Mouse (Mus musculus) stomach, embryonic 15.5 days (tissue): Measurements from ENCODE around the gene Ebf1. TPM values are rescaled to one million over a fixed set of nuclear protein-coding genes. Genes with fewer than 3 reads are reported as not detected.

ENCODE experiments used
- ATAC-seq: fragments of 200-750 bp; cut with Nextera tagmentation; 2 replicates; pipeline ENCODE4 v1.8.0; 2017; ENCODE audit warnings: low read depth, moderate number of reproducible peaks, moderate TSS enrichment; ENCODE audit not compliant: insufficient read depth, low FRiP score
- H3K27ac ChIP-seq: fragments of 300-500 bp; sonication (generic); 2 replicates; pipeline ENCODE4 v1.5.1; 2015; ENCODE audit warnings: mild to moderate bottlenecking, inconsistent platforms
- H3K27me3 ChIP-seq: fragments of 300-500 bp; sonication (generic); replicated peaks from 2 replicates; pipeline ENCODE4 v1.6.1; 2015; ENCODE audit warnings: inconsistent platforms
- H3K36me3 ChIP-seq: fragments of 300-500 bp; sonication (generic); 2 replicates; pipeline ENCODE4 v1.6.1; 2015; ENCODE audit warnings: inconsistent platforms
- H3K4me1 ChIP-seq: fragments of 300-500 bp; sonication (generic); 2 replicates; pipeline ENCODE4 v1.6.1; 2015; ENCODE audit warnings: inconsistent platforms
- H3K4me2 ChIP-seq: fragments of 300-500 bp; sonication (generic); 2 replicates; pipeline ENCODE4 v1.6.1; 2015; ENCODE audit warnings: mild to moderate bottlenecking, inconsistent platforms
- H3K4me3 ChIP-seq: fragments of 300-500 bp; sonication (generic); replicated peaks from 2 replicates; pipeline ENCODE4 v1.5.1; 2015; ENCODE audit warnings: inconsistent platforms
- H3K9ac ChIP-seq: fragments of 300-500 bp; sonication (generic); 2 replicates; pipeline ENCODE4 v1.6.1; 2015; ENCODE audit warnings: inconsistent platforms
- H3K9me3 ChIP-seq: fragments of 300-500 bp; sonication (generic); 2 replicates; pipeline ENCODE4 v1.6.1; 2016; ENCODE audit warnings: inconsistent platforms
- WGBS: fragments of 180-500 bp; shearing (Covaris S2); methylation state at CpG from one replicate; pipeline ENCODE4 v1.1.7; 2015; 5-methylcytosine and 5-hydroxymethylcytosine counted together
- polyA plus RNA-seq: library from polyadenylated mRNA; unstranded; fragments of >200 nt; fragmentation: Nextera tagmentation; extraction: Ambion mirVana; gene quantifications from 2 replicates; pipeline ENCODE4 v1.2.1, GENCODE M21; 2015

Gene Ebf1
- polyA plus RNA-seq, 1 experiment from 2014 or later: 12.2 TPM

GRCm38 (mm10) chr11:44841127-44842056, 224.3 kb downstream of the Ebf1 start:
- Histone ChIP-seq H3K9me3 (no peaks in the 10 kb centered on the region), H3K27me3 (no peaks in the 10 kb centered on the region), H3K36me3 (no peaks in the 10 kb centered on the region), H3K27ac (no peak overlapping the region), H3K4me1 (no peaks in the 10 kb centered on the region), H3K4me2 (no peak overlapping the region), H3K4me3 (no peak overlapping the region), H3K9ac (no peak overlapping the region)
- WGBS: 47% methylated on average over 14 of the region's 14 CpGs
- ATAC-seq: no peak

- Histone ChIP-seq H3K27ac (no peak overlapping the region), H3K9ac (no peak overlapping the region), H3K27me3 (no peaks in the 10 kb centered on the region), H3K9me3 (no peaks in the 10 kb centered on the region), H3K4me1 (no peaks in the 10 kb centered on the region), H3K4me2 (no peak overlapping the region), H3K36me3 (no peaks in the 10 kb centered on the region), H3K4me3 (no peak overlapping the region)
- no peak for ATAC-seq
- 81% methylated on average over 3 of the region's 3 CpGs for WGBS
Observed at GRCm38 (mm10) chr11:44851874-44852273, 234.8 kb downstream of the Ebf1 start.

- WGBS: 88% methylated on average over 10 of the region's 10 CpGs
- no peak for ATAC-seq
- no peaks in the 10 kb centered on the region for H3K27me3 ChIP-seq
- H3K4me1 ChIP-seq: no peaks in the 10 kb centered on the region
- no peak overlapping the region for H3K4me2 ChIP-seq
- no peak overlapping the region for H3K9ac ChIP-seq
- H3K9me3 ChIP-seq: no peaks in the 10 kb centered on the region
- no peaks in the 10 kb centered on the region for H3K36me3 ChIP-seq
- no peak overlapping the region for H3K4me3 ChIP-seq
- no peak overlapping the region for H3K27ac ChIP-seq
Observed at GRCm38 (mm10) chr11:44852921-44853320, 235.8 kb downstream of the Ebf1 start.

- no peaks in the 10 kb centered on the region for H3K36me3 ChIP-seq
- no peaks in the 10 kb centered on the region for H3K4me1 ChIP-seq
- H3K9me3 ChIP-seq: no peaks in the 10 kb centered on the region
- ATAC-seq: no peak
- WGBS: 69% methylated on average over 7 of the region's 7 CpGs
- H3K9ac ChIP-seq: no peak overlapping the region
- no peak overlapping the region for H3K4me3 ChIP-seq
- H3K27me3 ChIP-seq: no peaks in the 10 kb centered on the region
- H3K4me2 ChIP-seq: no peak overlapping the region
- H3K27ac ChIP-seq: no peak overlapping the region
Observed at GRCm38 (mm10) chr11:44854496-44854895, 237.4 kb downstream of the Ebf1 start.

- H3K4me3 ChIP-seq: no peak overlapping the region
- no peak for ATAC-seq
- H3K27me3 ChIP-seq: no peaks in the 10 kb centered on the region
- H3K4me1 ChIP-seq: no peaks in the 10 kb centered on the region
- H3K9ac ChIP-seq: no peak overlapping the region
- no peak overlapping the region for H3K4me2 ChIP-seq
- no peaks in the 10 kb centered on the region for H3K9me3 ChIP-seq
- WGBS: 79% methylated on average over 5 of the region's 5 CpGs
- H3K27ac ChIP-seq: no peak overlapping the region
- H3K36me3 ChIP-seq: no peaks in the 10 kb centered on the region
Observed at GRCm38 (mm10) chr11:44861108-44861507, 244.0 kb downstream of the Ebf1 start.

GRCm38 (mm10) chr11:44863910-44864309, 246.8 kb downstream of the Ebf1 start:
- 67% methylated on average over 8 of the region's 8 CpGs for WGBS
- H3K27ac ChIP-seq: no peak overlapping the region
- no peak overlapping the region for H3K9ac ChIP-seq

GRCm38 (mm10) chr11:44866476-44867149, 249.5 kb downstream of the Ebf1 start:
- Histone ChIP-seq H3K4me3 (no peak overlapping the region), H3K4me1 (no peaks in the 10 kb centered on the region), H3K27ac (no peak overlapping the region), H3K27me3 (no peaks in the 10 kb centered on the region), H3K9ac (no peak overlapping the region), H3K4me2 (no peak overlapping the region), H3K9me3 (no peaks in the 10 kb centered on the region), H3K36me3 (no peaks in the 10 kb centered on the region)
- no peak for ATAC-seq
- 67% methylated on average over 14 of the region's 14 CpGs for WGBS

More at GRCm38 (mm10) chr11:44863910-44864309, 246.8 kb downstream of the Ebf1 start:
- no peak overlapping the region for H3K4me2 ChIP-seq
- no peak for ATAC-seq
- no peak overlapping the region for H3K4me3 ChIP-seq
- no peaks in the 10 kb centered on the region for H3K36me3 ChIP-seq
- no peaks in the 10 kb centered on the region for H3K27me3 ChIP-seq
- no peaks in the 10 kb centered on the region for H3K9me3 ChIP-seq
- H3K4me1 ChIP-seq: no peaks in the 10 kb centered on the region

- 62% methylated on average over 4 of the region's 4 CpGs for WGBS
- Histone ChIP-seq H3K27ac (no peak overlapping the region), H3K27me3 (no peaks in the 10 kb centered on the region), H3K4me1 (no peaks in the 10 kb centered on the region), H3K36me3 (no peaks in the 10 kb centered on the region), H3K4me2 (no peak overlapping the region), H3K4me3 (no peak overlapping the region), H3K9ac (no peak overlapping the region), H3K9me3 (no peaks in the 10 kb centered on the region)
- ATAC-seq: no peak
Observed at GRCm38 (mm10) chr11:44867433-44867832, 250.3 kb downstream of the Ebf1 start.

- Histone ChIP-seq H3K4me3 (no peak overlapping the region), H3K36me3 (no peaks in the 10 kb centered on the region), H3K27me3 (no peaks in the 10 kb centered on the region), H3K4me2 (no peak overlapping the region), H3K9me3 (no peaks in the 10 kb centered on the region), H3K27ac (no peak overlapping the region), H3K4me1 (no peaks in the 10 kb centered on the region), H3K9ac (no peak overlapping the region)
- no peak for ATAC-seq
- WGBS: 58% methylated on average over 1 of the region's 1 CpGs
Observed at GRCm38 (mm10) chr11:44873876-44874275, 256.8 kb downstream of the Ebf1 start.

- Histone ChIP-seq H3K9ac (no peak overlapping the region), H3K27ac (no peak overlapping the region)
- 62% methylated on average over 3 of the region's 3 CpGs for WGBS
Observed at GRCm38 (mm10) chr11:44875171-44875570, 258.1 kb downstream of the Ebf1 start.

GRCm38 (mm10) chr11:44881056-44881683, 264.1 kb downstream of the Ebf1 start:
- no peaks in the 10 kb centered on the region for H3K4me1 ChIP-seq
- H3K27ac ChIP-seq: no peak overlapping the region
- H3K4me3 ChIP-seq: no peak overlapping the region
- no peak overlapping the region for H3K4me2 ChIP-seq
- no peaks in the 10 kb centered on the region for H3K9me3 ChIP-seq
- ATAC-seq: no peak
- H3K9ac ChIP-seq: no peak overlapping the region
- H3K27me3 ChIP-seq: no peaks in the 10 kb centered on the region
- no peaks in the 10 kb centered on the region for H3K36me3 ChIP-seq
- 45% methylated on average over 9 of the region's 9 CpGs for WGBS

More at GRCm38 (mm10) chr11:44875171-44875570, 258.1 kb downstream of the Ebf1 start:
- Histone ChIP-seq H3K4me3 (no peak overlapping the region), H3K27me3 (no peaks in the 10 kb centered on the region), H3K4me2 (no peak overlapping the region), H3K4me1 (no peaks in the 10 kb centered on the region), H3K9me3 (no peaks in the 10 kb centered on the region), H3K36me3 (no peaks in the 10 kb centered on the region)
- ATAC-seq: no peak

GRCm38 (mm10) chr11:44882476-44882970, 265.4 kb downstream of the Ebf1 start:
- no peak overlapping the region for H3K27ac ChIP-seq
- WGBS: 82% methylated on average over 4 of the region's 4 CpGs
- no peak for ATAC-seq

More at GRCm38 (mm10) chr11:44882476-44882970, 265.4 kb downstream of the Ebf1 start:
- Histone ChIP-seq H3K36me3 (no peaks in the 10 kb centered on the region), H3K4me1 (no peaks in the 10 kb centered on the region), H3K4me3 (no peak overlapping the region), H3K27me3 (no peaks in the 10 kb centered on the region), H3K9ac (no peak overlapping the region), H3K4me2 (no peak overlapping the region), H3K9me3 (no peaks in the 10 kb centered on the region)
